Mouse (Mus musculus) CH12F3 (cell line): ENCODE data around the gene Cpeb3.
"Not testable (repeated sequence)": the region's sequence is repeated elsewhere in the genome, so short reads cannot be mapped to it uniquely, and the experiment has no call there.

Source experiments
- in situ Hi-C: fragments of 300-500 bp; cut with MboI; formaldehyde crosslinking; loops from 2 replicates; pipeline ENCODE4 v1.14.3; 2020; ENCODE audit warnings: low sequenced_read_pairs

Gene Cpeb3

GRCm38 (mm10) chr19:37208176-37208755 is at the start of gene Cpeb3:
Gene Cpeb3, minus strand, starts transcription at chr19:37208601.
- in situ Hi-C loops = no loop called here

GRCm38 (mm10) chr19:37255321-37255720 is 46.9 kb upstream of the Cpeb3 start:
- in situ Hi-C loops = no loop called here

GRCm38 (mm10) chr19:37252104-37252503 is 43.7 kb upstream of the Cpeb3 start:
- in situ Hi-C loops = no loop called here

GRCm38 (mm10) chr19:37248199-37248598 is 39.8 kb upstream of the Cpeb3 start:
- in situ Hi-C loops = no loop called here

GRCm38 (mm10) chr19:37246859-37247258 is 38.5 kb upstream of the Cpeb3 start:
- in situ Hi-C loops = no loop called here

- in situ Hi-C loops = no loop called here
Observed at GRCm38 (mm10) chr19:37242707-37243106, 34.3 kb upstream of the Cpeb3 start.

GRCm38 (mm10) chr19:37241201-37241600 is 32.8 kb upstream of the Cpeb3 start:
- in situ Hi-C loops = no loop called here

- in situ Hi-C loops = no loop called here
Observed at GRCm38 (mm10) chr19:37239096-37239495, 30.7 kb upstream of the Cpeb3 start.

GRCm38 (mm10) chr19:37238651-37239050 is 30.2 kb upstream of the Cpeb3 start:
- in situ Hi-C loops = no loop called here

GRCm38 (mm10) chr19:37237712-37238437 is 29.5 kb upstream of the Cpeb3 start:
- in situ Hi-C loops = no loop called here

GRCm38 (mm10) chr19:37237306-37237705 is 28.9 kb upstream of the Cpeb3 start:
- in situ Hi-C loops = no loop called here

- in situ Hi-C loops = no loop called here
Observed at GRCm38 (mm10) chr19:37235818-37236217, 27.4 kb upstream of the Cpeb3 start.

- in situ Hi-C loops = no loop called here
Observed at GRCm38 (mm10) chr19:37233561-37234539, 25.4 kb upstream of the Cpeb3 start.

GRCm38 (mm10) chr19:37232598-37232997 is 24.2 kb upstream of the Cpeb3 start:
- in situ Hi-C loops = not testable (repeated sequence)

GRCm38 (mm10) chr19:37225197-37225862 is 16.9 kb upstream of the Cpeb3 start:
- in situ Hi-C loops = no loop called here

- in situ Hi-C loops = no loop called here
Observed at GRCm38 (mm10) chr19:37214711-37215110, 6.3 kb upstream of the Cpeb3 start.

GRCm38 (mm10) chr19:37211416-37211815 is 3.0 kb upstream of the Cpeb3 start:
- in situ Hi-C loops = no loop called here

GRCm38 (mm10) chr19:37210457-37210856 is 2.1 kb upstream of the Cpeb3 start:
- in situ Hi-C loops = no loop called here

- in situ Hi-C loops = no loop called here
Observed at GRCm38 (mm10) chr19:37209467-37210128, 1.2 kb upstream of the Cpeb3 start.

GRCm38 (mm10) chr19:37208986-37209385 is 585 bp upstream of the Cpeb3 start:
- in situ Hi-C loops = no loop called here
